Mouse (Mus musculus) thymus, postnatal 0 days (tissue): ENCODE measurements around the gene Rgs19. TPM values are rescaled to one million over a fixed set of nuclear protein-coding genes. Genes with fewer than 3 reads are reported as not detected.

Experiments used
- DNase-seq: peaks from one replicate; pipeline ENCODE4 v3.0.0-alpha.2; 2015; ENCODE audit warnings: low spot score
- polyA plus RNA-seq: library from polyadenylated mRNA; unstranded; fragments of >200 nt; fragmentation: Nextera tagmentation; extraction: Ambion mirVana; gene quantifications from 2 replicates; pipeline ENCODE4 v1.2.1, GENCODE M21; 2015

Gene Rgs19
- polyA plus RNA-seq, 1 experiment from 2014 or later: 80.7 TPM

GRCm38 (mm10) chr2:181656734-181657133 is 37.0 kb downstream of the Rgs19 start, which contains the start of gene Gm29797:
Gm29797 (plus strand) TSS chr2:181657034.
- DNase-seq: no peak

GRCm38 (mm10) chr2:181653523-181653922 is 40.3 kb downstream of the Rgs19 start:
- no peak for DNase-seq

- DNase-seq: no peak
Observed at GRCm38 (mm10) chr2:181653065-181653464, 40.7 kb downstream of the Rgs19 start.

- no peak for DNase-seq
Observed at GRCm38 (mm10) chr2:181648926-181649325, 44.9 kb downstream of the Rgs19 start.

DNA sequence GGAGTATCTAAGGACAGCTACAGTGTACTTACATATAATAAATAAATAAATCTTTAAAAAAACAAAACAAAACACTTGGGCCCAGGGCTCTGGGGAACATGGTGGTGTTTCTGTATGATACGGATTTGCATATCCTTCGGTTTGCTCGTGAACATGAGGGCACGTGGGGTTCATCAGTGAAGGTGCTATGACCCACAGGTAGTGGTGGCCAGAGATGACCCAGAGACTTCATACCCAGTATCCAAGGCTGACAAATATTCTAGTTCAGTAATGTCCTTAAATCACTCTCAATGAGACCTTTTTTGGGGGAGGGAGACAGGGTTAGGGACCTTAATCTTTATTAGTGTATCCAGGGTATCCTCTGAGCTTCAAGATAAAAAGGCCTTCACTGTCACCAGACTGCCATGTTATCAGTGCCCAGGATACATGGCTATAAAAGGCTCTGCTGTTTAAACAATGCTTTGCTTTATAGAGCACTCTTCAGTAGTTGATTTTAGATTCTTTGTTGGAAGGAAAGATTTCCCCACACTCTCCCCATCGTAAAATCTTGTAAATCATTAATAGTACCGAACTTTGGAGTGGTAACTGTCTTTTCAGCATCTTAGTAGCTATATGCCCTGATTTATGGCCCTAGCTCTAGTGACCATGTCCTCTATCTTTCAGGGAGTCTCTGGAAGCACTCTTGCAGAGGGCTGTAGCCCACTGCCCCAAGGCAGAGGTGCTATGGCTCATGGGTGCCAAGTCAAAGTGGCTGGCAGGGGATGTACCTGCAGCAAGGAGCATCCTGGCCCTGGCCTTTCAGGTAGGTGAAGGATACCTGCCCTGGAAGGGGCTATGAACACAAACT is 46.9 kb downstream of the Rgs19 start:
- no peak for DNase-seq

- DNase-seq: no peak
Observed at GRCm38 (mm10) chr2:181645666-181646065, 48.1 kb downstream of the Rgs19 start.

GRCm38 (mm10) chr2:181644361-181644760 is 49.4 kb downstream of the Rgs19 start:
- peak; percentile 52 for DNase-seq

Other genes starting within 250 kb of the Rgs19 start
- 2.4 and 2.8 TPM in 2 replicates for gene Zbtb46, start 234.6 kb downstream of the Rgs19 start, polyA plus RNA-seq
- gene Abhd16b, start 200.8 kb downstream of the Rgs19 start, polyA plus RNA-seq: 0.14 TPM in 1 of 2 replicates, not detected in the other
- 118 and 124 TPM in 2 replicates for gene Tpd52l2, start 196.8 kb downstream of the Rgs19 start, polyA plus RNA-seq
- 76.1 and 86.7 TPM in 2 replicates for gene Dnajc5, start 173.5 kb downstream of the Rgs19 start, polyA plus RNA-seq
- gene Uckl1, start 109.1 kb downstream of the Rgs19 start, polyA plus RNA-seq: 50.0 and 51.1 TPM in 2 replicates
- gene Prpf6, start 102.1 kb downstream of the Rgs19 start, polyA plus RNA-seq: 51.7 and 55.3 TPM in 2 replicates
- 23.3 and 35.0 TPM in 2 replicates for gene Zfp512b, start 101.2 kb downstream of the Rgs19 start, polyA plus RNA-seq
- 9.4 and 12.1 TPM in 2 replicates for gene Samd10, start 94.8 kb downstream of the Rgs19 start, polyA plus RNA-seq
- gene Gm29797, start 36.9 kb downstream of the Rgs19 start, polyA plus RNA-seq: 0.18 and 0.44 TPM in 2 replicates
- 13.9 and 14.1 TPM in 2 replicates for gene Sox18, start 22.3 kb downstream of the Rgs19 start, polyA plus RNA-seq
- gene Tcea2, start 13.7 kb downstream of the Rgs19 start, polyA plus RNA-seq: 8.5 and 9.8 TPM in 2 replicates
- not detected in 2 replicates for gene Lkaaear1, start 4.5 kb upstream of the Rgs19 start, polyA plus RNA-seq
- gene Oprl1, start 21.0 kb upstream of the Rgs19 start, polyA plus RNA-seq: 0.12 and 0.14 TPM in 2 replicates
- gene Myt1, start 69.4 kb upstream of the Rgs19 start, polyA plus RNA-seq: not detected in 2 replicates
- 42.0 and 52.9 TPM in 2 replicates for gene Pcmtd2, start 143.9 kb upstream of the Rgs19 start, polyA plus RNA-seq
- gene Polr3k, start 170.4 kb upstream of the Rgs19 start, polyA plus RNA-seq: 79.6 and 86.3 TPM in 2 replicates